Mouse (Mus musculus) neural tube, embryonic 13.5 days (tissue): ENCODE data around the gene Ldhc. TPM values are rescaled to one million over a fixed set of nuclear protein-coding genes. Genes with fewer than 3 reads are reported as not detected.
"Not testable (repeated sequence)": the region's sequence is repeated elsewhere in the genome, so short reads cannot be mapped to it uniquely, and the experiment has no call there.

Experiments used
- ATAC-seq: fragments of 200-750 bp; cut with Nextera tagmentation; 2 replicates; pipeline ENCODE4 v1.8.0; 2017; ENCODE audit warnings: low read depth, mild to moderate bottlenecking, moderate TSS enrichment, moderate library complexity
- H3K27ac ChIP-seq: fragments of 300-500 bp; sonication (generic); replicated peaks from 2 replicates; pipeline ENCODE4 v1.5.1; 2015; ENCODE audit warnings: moderate library complexity, mild to moderate bottlenecking, inconsistent platforms
- H3K27me3 ChIP-seq: fragments of 300-500 bp; sonication (generic); 2 replicates; pipeline ENCODE4 v1.6.1; 2015; ENCODE audit warnings: mild to moderate bottlenecking, inconsistent platforms
- H3K36me3 ChIP-seq: fragments of 300-500 bp; sonication (generic); 2 replicates; pipeline ENCODE4 v1.6.1; 2015; ENCODE audit warnings: mild to moderate bottlenecking, inconsistent platforms
- H3K4me1 ChIP-seq: fragments of 300-500 bp; sonication (generic); replicated peaks from 2 replicates; pipeline ENCODE4 v1.6.1; 2015; ENCODE audit warnings: inconsistent platforms
- H3K4me2 ChIP-seq: fragments of 300-500 bp; sonication (generic); 2 replicates; pipeline ENCODE4 v1.6.1; 2015; ENCODE audit warnings: inconsistent platforms, mild to moderate bottlenecking, moderate library complexity
- H3K4me3 ChIP-seq: fragments of 300-500 bp; sonication (generic); 2 replicates; pipeline ENCODE4 v1.5.1; 2015; ENCODE audit warnings: mild to moderate bottlenecking, inconsistent platforms
- H3K9ac ChIP-seq: fragments of 300-500 bp; sonication (generic); 2 replicates; pipeline ENCODE4 v1.6.1; 2015; ENCODE audit warnings: moderate library complexity, mild to moderate bottlenecking, inconsistent platforms
- H3K9me3 ChIP-seq: fragments of 300-500 bp; sonication (generic); 2 replicates; pipeline ENCODE4 v1.6.1; 2016; ENCODE audit warnings: inconsistent platforms
- WGBS: fragments of 180-500 bp; shearing (Covaris S2); methylation state at CpG from one replicate; pipeline ENCODE4 v1.1.7; 2015; 5-methylcytosine and 5-hydroxymethylcytosine counted together
- polyA plus RNA-seq: library from polyadenylated mRNA; unstranded; fragments of >200 nt; fragmentation: Nextera tagmentation; extraction: Ambion mirVana; gene quantifications from 2 replicates; pipeline ENCODE4 v1.2.1, GENCODE M21; 2015

Ldhc gene
- 0.80 TPM in 1 of 2 replicates, not detected in the other for polyA plus RNA-seq

DNA sequence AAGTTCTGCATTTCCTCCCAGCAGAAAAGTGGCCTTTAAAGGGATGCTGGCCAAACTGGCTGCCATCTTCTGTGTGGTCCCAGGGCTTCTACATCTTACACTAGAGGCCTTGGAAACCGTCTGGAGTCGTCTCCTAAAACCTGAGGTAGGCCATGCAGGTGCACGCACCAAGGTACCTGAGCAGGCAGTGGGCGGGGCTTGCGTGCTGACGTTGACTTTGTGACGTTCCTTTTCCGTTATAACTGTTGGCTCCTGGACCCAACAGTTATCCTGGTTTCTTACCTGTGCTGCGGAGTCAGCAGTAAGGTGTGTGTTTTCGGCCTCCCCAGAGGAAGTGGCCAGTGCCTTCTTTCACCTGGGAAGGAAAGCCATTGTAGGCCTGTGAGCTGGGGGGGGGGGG lies at the start of gene Ldhc:
Ldhc (plus strand) TSS at position 208 of the 400 bp plus-strand sequence.
- Histone ChIP-seq H3K27ac (no peak within 1 kb of the TSS), H3K36me3 (peaks cover 4% of the 10 kb centered on the region), H3K9ac (no peak within 1 kb of the TSS), H3K27me3 (no peaks in the 10 kb centered on the region), H3K9me3 (no peaks in the 10 kb centered on the region), H3K4me3 (no peak within 1 kb of the TSS), H3K4me2 (no peak within 1 kb of the TSS), H3K4me1 (no peaks in the 10 kb centered on the region)
- WGBS: 39% methylated on average over 10 of the region's 10 CpGs
- no peak for ATAC-seq

DNA sequence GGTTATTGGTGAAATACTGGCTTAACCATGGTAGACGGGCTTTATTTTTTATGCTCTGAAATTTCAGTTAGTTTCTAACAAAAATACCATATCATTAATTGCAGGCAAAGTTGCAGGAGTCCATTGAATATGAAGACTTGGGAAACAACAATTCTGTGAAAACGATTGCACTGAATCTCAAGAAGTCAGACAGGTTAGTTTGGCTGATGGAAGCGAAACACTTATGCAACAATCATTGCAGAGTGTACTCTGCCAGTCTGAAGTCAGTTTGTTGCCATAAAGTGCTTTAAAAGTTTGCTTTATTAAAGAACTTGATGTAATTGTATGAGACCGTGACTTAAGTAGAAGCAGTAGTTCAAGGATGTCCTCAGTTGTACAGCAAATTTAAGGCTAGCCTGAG lies 47.0 kb upstream of the Ldhc start:
- Histone ChIP-seq H3K9ac (no peak overlapping the region), H3K4me3 (no peak overlapping the region), H3K27me3 (no peaks in the 10 kb centered on the region), H3K4me2 (no peak overlapping the region), H3K9me3 (no peaks in the 10 kb centered on the region), H3K4me1 (no peaks in the 10 kb centered on the region), H3K36me3 (peaks cover 88% of the 10 kb centered on the region), H3K27ac (no peak overlapping the region)
- 91% methylated on average over 4 of the region's 4 CpGs for WGBS
- ATAC-seq: no peak

- H3K27ac ChIP-seq, H3K9me3 ChIP-seq, ATAC-seq, H3K4me3 ChIP-seq, H3K4me2 ChIP-seq, H3K4me1 ChIP-seq, H3K9ac ChIP-seq, H3K27me3 ChIP-seq: not testable (repeated sequence)
- WGBS: 89% methylated on average over 15 of the region's 15 CpGs
- peaks cover 73% of the 10 kb centered on the region for H3K36me3 ChIP-seq
Measured at GRCm38 (mm10) chr7:46820876-46821632, 39.9 kb upstream of the Ldhc start.

DNA sequence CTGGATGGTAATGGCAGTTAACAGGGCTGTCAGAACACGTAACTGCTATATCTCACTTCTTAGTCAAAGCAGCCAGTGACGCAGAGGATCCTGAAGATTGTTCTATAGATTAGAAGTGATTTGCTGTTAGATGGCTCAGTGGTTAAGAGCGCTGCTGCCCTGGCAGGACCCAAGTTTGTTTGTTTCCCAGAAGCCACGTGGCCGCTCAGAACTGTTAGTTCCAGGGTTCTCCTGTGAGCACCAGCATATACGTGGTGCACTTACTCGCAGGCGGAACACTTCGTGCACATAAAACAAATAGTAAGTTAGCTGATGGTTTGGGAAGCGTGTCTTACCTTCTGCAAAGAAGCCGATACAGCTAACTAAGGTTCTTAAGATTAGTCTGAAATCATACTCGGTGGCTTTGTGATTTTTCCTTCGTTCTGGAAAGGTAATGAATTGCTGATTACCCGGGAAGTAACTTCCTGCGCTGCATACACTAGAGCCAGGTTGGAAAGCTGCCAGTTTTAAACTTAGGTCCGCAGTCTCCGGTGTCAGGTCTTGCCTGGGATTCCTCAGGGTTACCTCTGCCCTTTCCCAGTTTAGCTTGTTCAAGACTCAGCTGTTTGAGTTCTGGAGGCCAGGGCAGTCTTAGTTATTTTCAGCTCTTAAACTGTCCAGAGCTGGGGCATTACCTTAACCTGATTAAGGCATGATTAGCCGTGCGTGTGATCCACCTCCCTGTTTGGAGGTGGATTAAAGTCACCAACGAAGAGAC lies 33.8 kb upstream of the Ldhc start:
- Histone ChIP-seq H3K9ac (no peak overlapping the region), H3K36me3 (peaks cover 21% of the 10 kb centered on the region), H3K4me2 (no peak overlapping the region), H3K27me3 (no peaks in the 10 kb centered on the region), H3K27ac (no peak overlapping the region), H3K9me3 (no peaks in the 10 kb centered on the region), H3K4me3 (no peak overlapping the region), H3K4me1 (no peaks in the 10 kb centered on the region)
- ATAC-seq: no peak
- WGBS: 83% methylated on average over 20 of the region's 20 CpGs

GRCm38 (mm10) chr7:46827803-46828184 lies 33.2 kb upstream of the Ldhc start:
- Histone ChIP-seq H3K27me3 (no peaks in the 10 kb centered on the region), H3K9me3 (no peaks in the 10 kb centered on the region), H3K36me3 (peaks cover 15% of the 10 kb centered on the region), H3K27ac (no peak overlapping the region), H3K4me1 (no peaks in the 10 kb centered on the region), H3K4me3 (no peak overlapping the region), H3K9ac (no peak overlapping the region), H3K4me2 (no peak overlapping the region)
- no peak for ATAC-seq
- WGBS: 89% methylated on average over 2 of the region's 2 CpGs

- H3K4me2 ChIP-seq: no peak overlapping the region
- ATAC-seq: no peak
- WGBS: 91% methylated on average over 12 of the region's 12 CpGs
- H3K4me3 ChIP-seq: no peak overlapping the region
- H3K36me3 ChIP-seq: no peaks in the 10 kb centered on the region
- H3K4me1 ChIP-seq: peaks cover 2% of the 10 kb centered on the region; the same call in 1 of the 2 replicates
- H3K27ac ChIP-seq: no peak overlapping the region
- H3K9ac ChIP-seq: no peak overlapping the region
- no peaks in the 10 kb centered on the region for H3K9me3 ChIP-seq
- H3K27me3 ChIP-seq: no peaks in the 10 kb centered on the region
Measured at GRCm38 (mm10) chr7:46829911-46830310, 31.1 kb upstream of the Ldhc start.

- Histone ChIP-seq H3K4me2 (no peak overlapping the region), H3K9ac (no peak overlapping the region), H3K36me3 (no peaks in the 10 kb centered on the region), H3K27me3 (no peaks in the 10 kb centered on the region), H3K4me1 (peaks cover 9% of the 10 kb centered on the region), H3K27ac (no peak overlapping the region), H3K9me3 (no peaks in the 10 kb centered on the region), H3K4me3 (no peak overlapping the region)
- no peak for ATAC-seq
- WGBS: 61% methylated on average over 13 of the region's 13 CpGs
Measured at GRCm38 (mm10) chr7:46830799-46831590, 30.0 kb upstream of the Ldhc start.

GRCm38 (mm10) chr7:46831693-46832092 lies 29.3 kb upstream of the Ldhc start:
- no peak overlapping the region for H3K9ac ChIP-seq
- 77% methylated on average over 8 of the region's 8 CpGs for WGBS

GRCm38 (mm10) chr7:46832112-46832810 lies 28.7 kb upstream of the Ldhc start:
- H3K9ac ChIP-seq: not testable (repeated sequence)

More at GRCm38 (mm10) chr7:46831693-46832092, 29.3 kb upstream of the Ldhc start:
- Histone ChIP-seq H3K27ac (no peak overlapping the region), H3K4me1 (peaks cover 9% of the 10 kb centered on the region), H3K9me3 (no peaks in the 10 kb centered on the region), H3K4me2 (no peak overlapping the region), H3K36me3 (no peaks in the 10 kb centered on the region), H3K4me3 (no peak overlapping the region), H3K27me3 (no peaks in the 10 kb centered on the region)
- no peak for ATAC-seq

DNA sequence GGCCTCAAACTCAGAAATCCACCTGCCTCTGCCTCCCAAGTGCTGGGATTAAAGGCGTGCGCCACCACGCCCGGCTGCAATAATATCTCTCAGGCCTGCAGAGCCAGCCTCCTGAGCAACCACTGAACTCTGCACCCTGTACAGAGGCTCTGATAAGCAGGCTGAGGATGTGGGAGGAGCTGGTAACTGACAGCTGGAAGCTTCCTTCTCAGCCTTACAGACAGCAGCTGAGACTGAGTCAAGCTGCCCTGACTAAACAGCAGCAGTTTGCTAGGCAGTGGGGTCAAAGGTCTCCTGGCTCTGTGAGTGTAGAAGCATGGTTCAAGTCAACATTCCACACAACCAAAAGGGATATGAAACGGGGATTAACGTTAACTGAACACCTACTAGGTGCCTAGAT lies 27.7 kb upstream of the Ldhc start:
- no peak overlapping the region for H3K27ac ChIP-seq
- no peak overlapping the region for H3K4me3 ChIP-seq
- H3K4me2 ChIP-seq: no peak overlapping the region
- ATAC-seq: no peak
- H3K9me3 ChIP-seq: no peaks in the 10 kb centered on the region
- no peak overlapping the region for H3K9ac ChIP-seq
- no peaks in the 10 kb centered on the region for H3K27me3 ChIP-seq
- WGBS: 80% methylated on average over 6 of the region's 6 CpGs
- H3K36me3 ChIP-seq: no peaks in the 10 kb centered on the region
- peaks cover 15% of the 10 kb centered on the region for H3K4me1 ChIP-seq

More at GRCm38 (mm10) chr7:46832112-46832810, 28.7 kb upstream of the Ldhc start:
- not testable (repeated sequence) for ATAC-seq, H3K27ac ChIP-seq, H3K9me3 ChIP-seq, H3K4me3 ChIP-seq, H3K4me2 ChIP-seq, H3K36me3 ChIP-seq, H3K4me1 ChIP-seq, H3K27me3 ChIP-seq
- WGBS: 88% methylated on average over 11 of the region's 11 CpGs

- Histone ChIP-seq H3K9ac (no peak overlapping the region), H3K4me2 (no peak overlapping the region), H3K36me3 (no peaks in the 10 kb centered on the region), H3K27me3 (no peaks in the 10 kb centered on the region), H3K27ac (no peak overlapping the region), H3K9me3 (no peaks in the 10 kb centered on the region), H3K4me3 (no peak overlapping the region), H3K4me1 (peaks cover 20% of the 10 kb centered on the region)
- 88% methylated on average over 7 of the region's 7 CpGs for WGBS
- no peak for ATAC-seq
Measured at GRCm38 (mm10) chr7:46833670-46834255, 27.2 kb upstream of the Ldhc start.
